Mouse (Mus musculus) bone marrow macrophage, adult 2 months (primary cell): ENCODE measurements at regions not wholly inside any gene's neighbourhood (a gene's known extent, or its start where the extent isn't known, plus 50 kb on each side); places are given as distances from the start of the nearest gene placed in this dataset.

Source experiments
- CTCF ChIP-seq: IDR thresholded peaks from 2 replicates; pipeline ENCODE4 v1.5.1; 2012; ENCODE audit warnings: low read depth, mild to moderate bottlenecking, low read length, moderate library complexity
- POLR2A ChIP-seq: IDR thresholded peaks from 2 replicates; pipeline ENCODE4 v1.6.1; 2012; ENCODE audit warnings: mild to moderate bottlenecking, low read depth, low read length, borderline replicate concordance

DNA sequence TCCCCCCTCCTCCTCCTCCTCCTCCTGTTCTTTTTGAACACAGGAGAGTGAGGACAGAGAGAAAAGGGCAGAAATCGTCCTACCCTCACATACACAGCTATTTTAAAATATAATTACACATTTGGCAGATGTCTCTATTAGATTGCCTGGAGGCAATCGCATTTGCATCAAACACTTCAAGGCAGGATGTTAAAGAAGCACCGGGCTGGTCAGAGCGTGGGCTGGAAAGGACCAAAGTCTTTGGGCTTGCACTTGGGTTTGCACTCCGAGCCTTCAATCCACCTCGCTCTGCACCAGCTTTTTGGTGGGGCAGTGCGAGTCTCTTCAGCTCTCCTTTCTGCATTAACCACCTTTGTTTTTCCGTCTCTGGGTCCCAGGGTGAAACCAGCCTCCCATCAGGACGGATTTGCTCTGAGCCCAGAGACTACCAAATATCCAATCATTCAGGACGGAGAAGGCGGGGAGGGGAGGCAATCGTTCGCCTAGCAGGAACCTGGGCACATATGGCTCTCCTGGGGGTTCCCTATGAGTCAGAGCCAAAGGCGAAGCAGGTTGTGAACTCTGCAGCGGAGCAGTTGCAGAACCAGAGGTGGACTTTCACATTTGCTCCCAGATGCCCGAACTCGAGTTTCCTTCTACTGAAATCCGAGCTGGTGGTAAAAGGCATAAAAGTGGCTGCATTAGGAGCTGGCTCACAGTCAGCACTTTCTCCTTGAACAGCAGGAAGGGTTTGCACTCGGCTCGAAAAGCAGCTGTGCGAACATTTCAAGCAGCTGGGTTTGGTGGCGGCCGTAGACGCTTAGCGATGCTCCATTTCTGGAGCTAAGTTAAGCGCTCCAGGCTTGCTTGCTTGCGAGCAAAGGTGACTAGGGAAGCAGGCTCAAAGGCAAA, 58.1 kb upstream of the Cpm start:
- TF ChIP-seq POLR2A (no peak), CTCF (no peak)
